Mouse (Mus musculus) neural tube, embryonic 14.5 days (tissue): ENCODE results near the gene Cyp2w1. TPM values are rescaled to one million over a fixed set of nuclear protein-coding genes. Genes with fewer than 3 reads are reported as not detected.

Experiments used
- ATAC-seq: fragments of 200-750 bp; cut with Nextera tagmentation; 2 replicates; pipeline ENCODE4 v1.8.0; 2017; ENCODE audit warnings: low read depth, mild to moderate bottlenecking, moderate TSS enrichment, moderate library complexity
- H3K27ac ChIP-seq: fragments of 300-500 bp; sonication (generic); 2 replicates; pipeline ENCODE4 v1.5.1; 2014; ENCODE audit warnings: low read depth, mild to moderate bottlenecking, control low read depth, low read length, moderate library complexity, mixed read lengths
- H3K27me3 ChIP-seq: fragments of 300-500 bp; sonication (generic); 2 replicates; pipeline ENCODE4 v1.6.1; 2014; ENCODE audit warnings: low read length; ENCODE audit not compliant: control insufficient read depth, insufficient read depth
- H3K36me3 ChIP-seq: fragments of 300-500 bp; sonication (generic); 2 replicates; pipeline ENCODE4 v1.6.1; 2014; ENCODE audit warnings: low read length, mixed read lengths; ENCODE audit not compliant: control insufficient read depth, insufficient read depth
- H3K4me1 ChIP-seq: fragments of 300-500 bp; sonication (generic); 2 replicates; pipeline ENCODE4 v1.6.1; 2014; ENCODE audit warnings: low read length; ENCODE audit not compliant: control insufficient read depth, insufficient read depth
- H3K4me2 ChIP-seq: fragments of 300-500 bp; sonication (generic); 2 replicates; pipeline ENCODE4 v1.6.1; 2014; ENCODE audit warnings: mild to moderate bottlenecking, low read depth, low read length, control low read depth
- H3K4me3 ChIP-seq: fragments of 300-500 bp; sonication (generic); 2 replicates; pipeline ENCODE4 v1.5.1; 2014; ENCODE audit warnings: low read depth, low read length, control low read depth, mixed read lengths
- H3K9ac ChIP-seq: fragments of 300-500 bp; sonication (generic); replicated peaks from 2 replicates; pipeline ENCODE4 v1.6.1; 2014; ENCODE audit warnings: low read depth, mild to moderate bottlenecking, control low read depth, low read length, mixed read lengths
- H3K9me3 ChIP-seq: fragments of 300-500 bp; sonication (generic); 2 replicates; pipeline ENCODE4 v1.6.1; 2016; ENCODE audit warnings: low read length; ENCODE audit not compliant: control insufficient read depth
- WGBS: fragments of 180-500 bp; shearing (Covaris S2); extraction: QIAGEN DNeasy Blood & Tissue Kit; methylation state at CpG from one replicate; pipeline ENCODE4 v1.1.7; 2014; 5-methylcytosine and 5-hydroxymethylcytosine counted together
- polyA plus RNA-seq: library from polyadenylated mRNA; unstranded; fragments of >200 nt; fragmentation: Nextera tagmentation; extraction: Ambion mirVana; gene quantifications from 2 replicates; pipeline ENCODE4 v1.2.1, GENCODE M21; 2014

The Cyp2w1 gene
- polyA plus RNA-seq, 1 experiment from 2014 or later = not detected

- Histone ChIP-seq H3K27ac (no peak overlapping the region), H3K4me2 (no peak overlapping the region), H3K36me3 (no peaks in the 10 kb centered on the region), H3K9me3 (no peaks in the 10 kb centered on the region), H3K9ac (no peak overlapping the region), H3K4me3 (no peak overlapping the region), H3K4me1 (0 out of 2 replicates have a peak, but pooled peaks cover 3% of the 10 kb centered on the region), H3K27me3 (peaks cover 12% of the 10 kb centered on the region; the same call in 1 of the 2 replicates)
- ATAC-seq = no peak
- WGBS = 76% methylated on average over 7 of the region's 7 CpGs
These were observed 32.0 kb upstream of the Cyp2w1 start for GRCm38 (mm10) chr5:139320424-139320823.

DNA sequence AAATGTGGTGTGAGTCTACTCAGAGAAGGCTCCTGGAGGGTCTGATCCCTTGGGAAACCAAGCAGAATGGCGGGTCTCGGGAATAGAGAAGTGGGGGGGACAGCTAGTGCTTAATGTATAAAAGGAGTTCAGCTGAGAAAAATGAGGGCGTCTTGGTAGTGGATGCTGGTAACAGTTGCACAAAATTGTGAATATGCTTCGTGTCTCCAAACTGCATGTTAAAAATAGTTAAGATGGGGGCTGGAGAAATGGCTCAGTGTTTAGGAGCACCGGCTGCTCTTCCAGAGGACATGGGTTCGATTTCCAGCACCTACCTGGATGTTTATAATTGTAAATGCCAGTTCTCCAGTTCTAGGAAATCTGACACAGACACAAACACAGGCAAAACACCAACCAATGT is 31.1 kb upstream of the Cyp2w1 start:
- H3K9me3 ChIP-seq = no peaks in the 10 kb centered on the region
- H3K9ac ChIP-seq = no peak overlapping the region
- no peak overlapping the region for H3K4me3 ChIP-seq
- H3K27me3 ChIP-seq = peaks cover 17% of the 10 kb centered on the region
- no peak overlapping the region for H3K27ac ChIP-seq
- H3K4me2 ChIP-seq = no peak overlapping the region
- H3K36me3 ChIP-seq = no peaks in the 10 kb centered on the region
- no peak for ATAC-seq
- 89% methylated on average over 6 of the region's 6 CpGs for WGBS
- H3K4me1 ChIP-seq = 0 out of 2 replicates have a peak, but pooled peaks cover 3% of the 10 kb centered on the region

DNA sequence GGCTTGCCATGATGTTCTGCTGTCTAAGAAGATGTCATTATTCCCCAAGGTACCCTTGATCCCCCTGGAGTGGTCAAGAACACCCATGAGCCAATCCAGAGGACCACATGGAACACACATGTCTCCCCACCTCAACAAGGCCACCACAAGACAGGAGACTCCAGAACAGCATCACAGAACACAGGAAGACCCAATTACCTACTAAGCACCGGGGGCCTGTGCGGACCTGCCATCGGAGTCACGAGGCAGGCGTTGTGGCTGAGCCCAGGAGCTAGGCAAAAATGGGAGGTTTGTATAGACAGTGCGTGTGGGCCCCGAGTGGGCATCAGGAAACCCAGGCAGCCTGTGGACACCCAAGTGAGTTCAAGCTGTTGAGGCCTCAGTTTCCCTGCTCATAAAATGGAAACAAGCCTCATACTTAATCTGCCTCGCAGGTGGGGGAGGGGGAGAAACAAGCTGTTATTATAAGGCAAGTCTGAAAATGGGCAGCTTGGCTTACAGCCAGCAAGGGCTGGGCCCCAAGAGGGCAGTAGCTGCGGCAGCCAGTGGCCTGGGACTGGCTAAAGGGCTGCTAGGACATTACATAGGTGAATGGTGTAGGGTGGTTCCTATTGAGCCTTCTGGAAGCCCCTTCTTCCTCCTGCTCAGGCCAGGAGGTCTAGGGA is 29.0 kb upstream of the Cyp2w1 start:
- no peaks in the 10 kb centered on the region for H3K36me3 ChIP-seq
- H3K27me3 ChIP-seq = peaks cover 21% of the 10 kb centered on the region
- no peak overlapping the region; the same call in 1 of the 2 replicates for H3K9ac ChIP-seq
- H3K4me2 ChIP-seq = peak overlapping the region; percentile 80
- H3K4me1 ChIP-seq = 0 out of 2 replicates have a peak, but pooled peaks cover 3% of the 10 kb centered on the region
- H3K9me3 ChIP-seq = no peaks in the 10 kb centered on the region
- H3K27ac ChIP-seq = no peak overlapping the region
- 82% methylated on average over 9 of the region's 9 CpGs for WGBS
- no peak overlapping the region for H3K4me3 ChIP-seq
- ATAC-seq = no peak

DNA sequence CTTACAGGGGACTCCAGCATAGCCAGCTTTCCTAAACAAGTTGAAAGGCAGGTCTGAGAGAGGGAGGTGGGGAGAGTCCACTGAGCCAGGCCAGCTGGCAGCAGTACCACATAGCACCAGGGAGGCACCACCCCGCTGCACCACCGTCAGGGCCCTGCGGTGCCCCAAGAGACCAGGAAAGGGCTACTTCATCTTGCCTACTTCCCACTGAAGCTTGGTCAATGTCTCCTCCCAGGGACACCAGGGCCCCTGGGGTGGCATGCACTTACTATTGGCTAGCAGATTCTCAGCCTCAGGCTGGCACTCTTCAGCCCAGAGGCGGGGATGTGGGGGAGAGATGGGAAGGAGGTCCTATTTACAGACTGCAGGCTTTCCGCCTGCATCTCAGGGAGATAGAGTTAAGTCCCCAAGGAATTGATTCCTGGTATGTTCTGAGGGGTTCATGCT is 28.3 kb upstream of the Cyp2w1 start:
- Histone ChIP-seq H3K27ac (no peak overlapping the region), H3K4me3 (peak overlapping the region; percentile 70), H3K36me3 (no peaks in the 10 kb centered on the region), H3K9me3 (no peaks in the 10 kb centered on the region), H3K4me1 (0 out of 2 replicates have a peak, but pooled peaks cover 3% of the 10 kb centered on the region), H3K4me2 (peak overlapping the region; percentile 80), H3K27me3 (peaks cover 21% of the 10 kb centered on the region), H3K9ac (peak overlapping the region; percentile 88)
- 52% methylated on average over 5 of the region's 5 CpGs for WGBS
- ATAC-seq = no peak

- WGBS = 1% methylated on average over 62 of the region's 62 CpGs
- Histone ChIP-seq H3K4me1 (0 out of 2 replicates have a peak, but pooled peaks cover 3% of the 10 kb centered on the region), H3K4me2 (peak overlapping the region; percentile 80), H3K4me3 (peak overlapping the region; percentile 70), H3K9ac (peak overlapping the region; percentile 88), H3K9me3 (no peaks in the 10 kb centered on the region), H3K36me3 (no peaks in the 10 kb centered on the region), H3K27ac (peak overlapping the region; percentile 57), H3K27me3 (peaks cover 21% of the 10 kb centered on the region)
- peak; percentile 62 for ATAC-seq
These were observed 27.6 kb upstream of the Cyp2w1 start for GRCm38 (mm10) chr5:139324691-139325394.

DNA sequence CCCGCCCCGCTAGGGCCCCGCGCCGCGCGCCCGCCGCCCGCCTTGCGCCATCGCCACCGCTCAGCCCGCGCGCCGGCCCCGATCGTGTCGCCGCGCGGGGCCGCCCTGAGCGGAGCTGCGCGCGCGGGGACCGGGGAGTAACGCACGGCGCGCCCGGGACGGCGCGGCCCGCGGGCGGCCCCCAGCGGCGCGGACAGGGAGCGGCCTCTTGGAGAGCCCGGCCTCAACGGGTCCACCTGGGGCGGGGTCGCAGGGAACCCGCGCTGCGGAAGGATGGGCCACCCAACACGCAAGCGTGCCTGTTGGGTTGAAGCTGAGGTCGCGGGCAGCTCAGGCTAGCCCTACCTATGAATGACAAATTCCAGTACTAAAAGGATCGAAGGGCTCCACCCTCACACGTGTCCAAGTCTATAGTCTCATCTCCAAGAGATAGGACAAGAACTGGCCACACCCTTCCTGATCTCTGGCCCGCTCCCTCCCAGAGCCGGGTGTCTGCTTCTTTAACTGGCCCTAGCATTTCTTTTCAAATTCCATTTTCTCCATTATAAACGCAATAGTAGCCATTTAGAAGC is 26.9 kb upstream of the Cyp2w1 start, which contains the start of gene Adap1:
TSS of gene Adap1 (minus strand) at position 228 of the 572 bp plus-strand sequence.
- Histone ChIP-seq H3K27ac (peak within 1 kb of the TSS; percentile 57), H3K36me3 (no peaks in the 10 kb centered on the region), H3K4me3 (peak within 1 kb of the TSS; percentile 70), H3K4me1 (0 out of 2 replicates have a peak, but pooled peaks cover 3% of the 10 kb centered on the region), H3K9ac (peak within 1 kb of the TSS; percentile 88), H3K9me3 (no peaks in the 10 kb centered on the region), H3K27me3 (peaks cover 21% of the 10 kb centered on the region), H3K4me2 (peak within 1 kb of the TSS; percentile 80)
- 4% methylated on average over 42 of the region's 61 CpGs for WGBS
- ATAC-seq = peak; percentile 85

DNA sequence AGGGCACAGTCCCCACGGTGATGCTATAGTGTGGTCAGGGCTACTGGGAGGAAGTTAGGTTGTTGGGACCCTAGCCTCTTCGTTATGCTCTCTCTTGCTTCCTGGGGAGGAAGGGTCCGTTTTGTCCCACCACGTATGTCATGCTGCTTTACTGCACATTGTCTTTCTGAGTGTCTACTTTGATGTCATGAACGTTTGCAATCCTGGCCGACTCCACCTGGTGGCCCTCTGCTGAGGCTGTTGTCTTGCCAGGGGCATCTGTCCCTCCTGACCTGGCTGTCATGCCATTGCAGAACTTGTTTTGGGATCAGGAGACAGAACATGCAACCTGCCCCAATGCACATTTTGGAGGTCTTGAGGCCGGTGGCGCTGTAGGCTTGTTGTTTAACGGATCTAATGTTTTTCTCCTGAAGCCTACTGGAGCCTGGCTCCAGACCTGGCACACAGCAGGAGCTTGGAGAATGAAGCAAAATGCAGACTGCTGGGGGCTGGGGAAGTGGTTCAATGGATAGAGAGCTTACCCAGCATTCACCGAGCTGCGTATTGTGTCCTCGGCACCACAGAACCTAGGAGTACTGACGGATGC is 26.2 kb upstream of the Cyp2w1 start:
- peak overlapping the region; percentile 80; the same call in 1 of the 2 replicates for H3K4me2 ChIP-seq
- H3K27me3 ChIP-seq = peaks cover 21% of the 10 kb centered on the region
- WGBS = 60% methylated on average over 13 of the region's 13 CpGs
- H3K36me3 ChIP-seq = no peaks in the 10 kb centered on the region
- H3K27ac ChIP-seq = no peak overlapping the region
- 0 out of 2 replicates have a peak, but pooled peaks cover 3% of the 10 kb centered on the region for H3K4me1 ChIP-seq
- H3K9me3 ChIP-seq = no peaks in the 10 kb centered on the region
- no peak for ATAC-seq
- no peak overlapping the region for H3K9ac ChIP-seq
- no peak overlapping the region for H3K4me3 ChIP-seq

- H3K27ac ChIP-seq = no peak overlapping the region
- no peaks in the 10 kb centered on the region for H3K36me3 ChIP-seq
- peaks cover 21% of the 10 kb centered on the region for H3K27me3 ChIP-seq
- no peaks in the 10 kb centered on the region for H3K9me3 ChIP-seq
- ATAC-seq = no peak
- no peak overlapping the region for H3K4me3 ChIP-seq
- 74% methylated on average over 7 of the region's 7 CpGs for WGBS
- H3K4me2 ChIP-seq = no peak overlapping the region
- 0 out of 2 replicates have a peak, but pooled peaks cover 3% of the 10 kb centered on the region for H3K4me1 ChIP-seq
- H3K9ac ChIP-seq = no peak overlapping the region
These were observed 25.3 kb upstream of the Cyp2w1 start for GRCm38 (mm10) chr5:139326986-139327633.
